Mouse (Mus musculus) neural tube, embryonic 15.5 days (tissue): ENCODE data around the gene Sgpp2. TPM values are rescaled to one million over a fixed set of nuclear protein-coding genes. Genes with fewer than 3 reads are reported as not detected.

Source experiments
- ATAC-seq: fragments of 200-750 bp; cut with Nextera tagmentation; 2 replicates; pipeline ENCODE4 v1.8.0; 2017; ENCODE audit warnings: mild to moderate bottlenecking, moderate TSS enrichment, moderate library complexity; ENCODE audit not compliant: low FRiP score
- H3K27ac ChIP-seq: fragments of 300-500 bp; sonication (generic); replicated peaks from 2 replicates; pipeline ENCODE4 v1.5.1; 2015; ENCODE audit warnings: mild to moderate bottlenecking, inconsistent platforms
- H3K27me3 ChIP-seq: fragments of 300-500 bp; sonication (generic); replicated peaks from 2 replicates; pipeline ENCODE4 v1.6.1; 2015; ENCODE audit warnings: inconsistent platforms
- H3K36me3 ChIP-seq: fragments of 300-500 bp; sonication (generic); 2 replicates; pipeline ENCODE4 v1.6.1; 2015; ENCODE audit warnings: inconsistent platforms
- H3K4me1 ChIP-seq: fragments of 300-500 bp; sonication (generic); 2 replicates; pipeline ENCODE4 v1.6.1; 2015; ENCODE audit warnings: inconsistent platforms
- H3K4me2 ChIP-seq: fragments of 300-500 bp; sonication (generic); 2 replicates; pipeline ENCODE4 v1.6.1; 2015; ENCODE audit warnings: inconsistent platforms, mild to moderate bottlenecking, moderate library complexity
- H3K4me3 ChIP-seq: fragments of 300-500 bp; sonication (generic); replicated peaks from 2 replicates; pipeline ENCODE4 v1.5.1; 2015; ENCODE audit warnings: mild to moderate bottlenecking, inconsistent platforms
- H3K9ac ChIP-seq: fragments of 300-500 bp; sonication (generic); replicated peaks from 2 replicates; pipeline ENCODE4 v1.6.1; 2015; ENCODE audit warnings: mild to moderate bottlenecking, inconsistent platforms
- H3K9me3 ChIP-seq: fragments of 300-500 bp; sonication (generic); replicated peaks from 2 replicates; pipeline ENCODE4 v1.6.1; 2016; ENCODE audit warnings: inconsistent platforms
- WGBS: fragments of 180-500 bp; shearing (Covaris S2); methylation state at CpG from one replicate; pipeline ENCODE4 v1.1.7; 2015; ENCODE audit warnings: mixed read lengths; 5-methylcytosine and 5-hydroxymethylcytosine counted together
- polyA plus RNA-seq: library from polyadenylated mRNA; unstranded; fragments of >200 nt; fragmentation: Nextera tagmentation; extraction: Ambion mirVana; gene quantifications from 2 replicates; pipeline ENCODE4 v1.2.1, GENCODE M21; 2015

Sgpp2 gene
- polyA plus RNA-seq = 1.8 and 4.3 TPM in 2 replicates

DNA sequence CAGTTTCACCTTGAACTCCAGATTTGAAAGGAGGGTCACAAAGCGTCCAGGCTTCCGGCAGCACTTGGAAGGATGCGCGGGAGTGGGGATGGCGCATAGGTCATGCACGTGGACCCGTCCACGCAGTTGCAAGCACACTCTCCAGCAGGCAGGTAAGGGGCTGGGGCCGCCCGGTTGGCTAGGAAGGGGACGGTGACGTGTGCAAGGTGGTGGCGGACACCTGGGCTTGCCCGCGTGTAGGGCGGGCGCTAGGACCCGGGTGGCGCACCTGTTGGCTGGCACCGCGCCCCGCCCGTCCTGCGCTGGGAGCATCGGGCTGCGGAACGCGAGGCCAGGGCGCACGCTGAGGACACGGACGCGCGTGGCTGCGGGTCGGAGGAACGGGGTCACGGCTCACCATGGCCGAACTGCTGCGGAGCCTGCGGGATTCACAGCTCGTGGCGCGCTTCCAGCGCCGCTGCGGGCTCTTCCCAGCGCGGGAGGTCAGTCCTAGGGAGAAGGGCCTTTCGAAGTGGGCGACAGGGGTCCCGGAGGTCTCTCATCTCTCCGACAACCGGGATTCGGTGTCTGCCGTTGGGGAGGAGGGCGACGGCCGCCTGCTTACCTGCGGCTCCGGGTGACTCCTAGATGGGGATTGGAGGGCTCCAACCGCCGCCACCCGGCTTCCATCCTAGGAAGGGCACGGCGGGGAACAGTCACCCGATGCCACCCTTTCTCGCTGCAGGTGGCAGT, at the start of gene Sgpp2:
Gene Sgpp2, plus strand, starts transcription at position 325 of the 732 bp plus-strand sequence.
- Histone ChIP-seq H3K9ac (peak within 1 kb of the TSS; percentile 40), H3K9me3 (no peaks in the 10 kb centered on the region), H3K4me1 (peaks cover 20% of the 10 kb centered on the region), H3K4me3 (peak within 1 kb of the TSS; percentile 63), H3K4me2 (peak within 1 kb of the TSS; percentile 100), H3K36me3 (no peaks in the 10 kb centered on the region), H3K27me3 (peaks cover 32% of the 10 kb centered on the region), H3K27ac (no peak within 1 kb of the TSS)
- under 1% methylated on average over 67 of the region's 68 CpGs for WGBS
- peak; percentile 50; the same call in 1 of the 2 replicates for ATAC-seq

DNA sequence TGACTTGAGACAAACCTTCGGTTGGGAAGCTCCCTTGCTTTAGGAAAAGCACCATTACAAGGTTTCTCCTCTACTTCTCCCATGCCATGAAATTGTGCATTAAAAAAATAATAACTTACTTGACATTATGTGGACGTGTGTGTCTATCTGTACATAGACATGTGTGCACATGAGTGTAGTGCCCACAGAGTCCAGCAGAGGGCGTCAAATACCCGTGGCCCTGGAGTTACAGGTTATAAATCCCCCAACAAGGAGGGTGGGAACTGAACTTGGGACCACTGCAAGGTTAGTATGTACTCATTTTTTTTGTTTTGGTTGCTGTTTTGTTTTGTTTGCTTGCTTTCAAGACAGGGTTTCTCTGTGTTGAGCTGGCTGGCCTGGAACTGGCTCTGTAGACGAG, 42.6 kb upstream of the Sgpp2 start:
- ATAC-seq = no peak
- WGBS = 66% methylated on average over 5 of the region's 5 CpGs
- Histone ChIP-seq H3K4me2 (no peak overlapping the region), H3K4me1 (no peaks in the 10 kb centered on the region), H3K9ac (no peak overlapping the region), H3K27ac (no peak overlapping the region), H3K4me3 (no peak overlapping the region), H3K9me3 (no peaks in the 10 kb centered on the region), H3K27me3 (no peaks in the 10 kb centered on the region), H3K36me3 (no peaks in the 10 kb centered on the region)

GRCm38 (mm10) chr1:78272915-78273314, 37.2 kb upstream of the Sgpp2 start:
- Histone ChIP-seq H3K9ac (no peak overlapping the region), H3K9me3 (no peaks in the 10 kb centered on the region), H3K36me3 (no peaks in the 10 kb centered on the region), H3K4me3 (no peak overlapping the region), H3K4me1 (no peaks in the 10 kb centered on the region), H3K27me3 (no peaks in the 10 kb centered on the region), H3K27ac (no peak overlapping the region), H3K4me2 (no peak overlapping the region)
- ATAC-seq = no peak
- 85% methylated on average over 3 of the region's 3 CpGs for WGBS

GRCm38 (mm10) chr1:78279128-78279527, 31.0 kb upstream of the Sgpp2 start:
- H3K27ac ChIP-seq = no peak overlapping the region
- 21% methylated on average over 3 of the region's 3 CpGs for WGBS
- ATAC-seq = no peak
- H3K4me3 ChIP-seq = no peak overlapping the region
- H3K27me3 ChIP-seq = no peaks in the 10 kb centered on the region
- H3K4me2 ChIP-seq = no peak overlapping the region
- no peaks in the 10 kb centered on the region for H3K36me3 ChIP-seq
- H3K9ac ChIP-seq = no peak overlapping the region
- H3K9me3 ChIP-seq = no peaks in the 10 kb centered on the region
- no peaks in the 10 kb centered on the region for H3K4me1 ChIP-seq

DNA sequence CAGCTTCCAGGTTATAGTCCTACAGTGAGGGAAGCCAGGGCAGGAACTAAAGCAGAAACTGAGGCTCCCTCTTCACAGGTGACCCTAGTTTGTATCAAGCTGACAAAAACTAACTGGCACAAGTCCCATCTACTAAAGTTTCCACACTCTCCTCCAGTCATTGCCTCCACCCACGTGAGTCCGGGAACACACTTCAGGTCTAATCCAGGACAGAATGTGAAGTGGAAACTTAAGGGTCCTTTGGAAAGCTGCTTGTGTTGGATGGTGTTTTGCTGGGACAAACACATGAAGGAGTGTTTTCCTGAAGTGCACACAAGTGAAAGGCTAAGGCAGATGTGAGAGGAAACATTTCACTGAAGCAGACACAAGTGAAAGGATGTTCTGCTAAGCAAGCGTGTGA, 17.7 kb upstream of the Sgpp2 start:
- Histone ChIP-seq H3K36me3 (no peaks in the 10 kb centered on the region), H3K9ac (no peak overlapping the region), H3K27ac (no peak overlapping the region), H3K4me2 (no peak overlapping the region), H3K9me3 (no peaks in the 10 kb centered on the region), H3K4me1 (no peaks in the 10 kb centered on the region), H3K27me3 (no peaks in the 10 kb centered on the region), H3K4me3 (no peak overlapping the region)
- 86% methylated on average over 3 of the region's 3 CpGs for WGBS
- ATAC-seq = no peak

GRCm38 (mm10) chr1:78299670-78300225, 10.4 kb upstream of the Sgpp2 start:
- Histone ChIP-seq H3K4me2 (no peak overlapping the region), H3K4me3 (no peak overlapping the region), H3K9me3 (no peaks in the 10 kb centered on the region), H3K4me1 (no peaks in the 10 kb centered on the region), H3K27ac (no peak overlapping the region), H3K36me3 (no peaks in the 10 kb centered on the region), H3K27me3 (no peaks in the 10 kb centered on the region), H3K9ac (no peak overlapping the region)
- 81% methylated on average over 7 of the region's 7 CpGs for WGBS
- no peak for ATAC-seq

- no peak for ATAC-seq
- H3K4me3 ChIP-seq = no peak overlapping the region
- peaks cover 20% of the 10 kb centered on the region for H3K4me1 ChIP-seq
- H3K27me3 ChIP-seq = peaks cover 32% of the 10 kb centered on the region
- no peaks in the 10 kb centered on the region for H3K36me3 ChIP-seq
- H3K27ac ChIP-seq = no peak overlapping the region
- no peak overlapping the region for H3K4me2 ChIP-seq
- H3K9me3 ChIP-seq = no peaks in the 10 kb centered on the region
- WGBS = 91% methylated on average over 1 of the region's 1 CpGs
- H3K9ac ChIP-seq = no peak overlapping the region
Observed at GRCm38 (mm10) chr1:78308688-78309087, 1.5 kb upstream of the Sgpp2 start.

DNA sequence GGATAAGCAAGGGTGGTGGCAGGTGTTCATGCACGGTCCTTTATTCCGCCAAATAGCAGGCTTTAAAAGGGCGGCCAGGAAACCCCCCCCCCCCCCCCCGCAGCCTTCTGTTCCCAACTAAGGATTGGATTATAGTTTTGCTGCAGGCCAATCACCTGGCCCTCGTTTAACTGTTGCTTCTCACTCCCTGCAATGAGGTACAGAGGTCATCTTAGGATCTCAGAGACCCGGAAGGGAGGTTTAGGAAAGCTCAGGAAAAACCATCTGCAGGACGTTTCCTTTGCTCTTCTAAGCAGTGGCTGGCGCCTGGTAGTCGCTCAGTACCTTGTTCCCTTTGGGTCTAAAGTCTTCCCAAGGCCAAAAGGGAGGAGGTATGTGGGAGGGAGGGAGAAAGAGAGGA, 865 bp upstream of the Sgpp2 start:
- Histone ChIP-seq H3K9me3 (no peaks in the 10 kb centered on the region), H3K4me3 (no peak overlapping the region), H3K36me3 (no peaks in the 10 kb centered on the region), H3K9ac (no peak overlapping the region), H3K27me3 (peaks cover 32% of the 10 kb centered on the region), H3K4me2 (no peak overlapping the region), H3K27ac (no peak overlapping the region), H3K4me1 (peaks cover 20% of the 10 kb centered on the region)
- 12% methylated on average over 9 of the region's 9 CpGs for WGBS
- no peak for ATAC-seq

DNA sequence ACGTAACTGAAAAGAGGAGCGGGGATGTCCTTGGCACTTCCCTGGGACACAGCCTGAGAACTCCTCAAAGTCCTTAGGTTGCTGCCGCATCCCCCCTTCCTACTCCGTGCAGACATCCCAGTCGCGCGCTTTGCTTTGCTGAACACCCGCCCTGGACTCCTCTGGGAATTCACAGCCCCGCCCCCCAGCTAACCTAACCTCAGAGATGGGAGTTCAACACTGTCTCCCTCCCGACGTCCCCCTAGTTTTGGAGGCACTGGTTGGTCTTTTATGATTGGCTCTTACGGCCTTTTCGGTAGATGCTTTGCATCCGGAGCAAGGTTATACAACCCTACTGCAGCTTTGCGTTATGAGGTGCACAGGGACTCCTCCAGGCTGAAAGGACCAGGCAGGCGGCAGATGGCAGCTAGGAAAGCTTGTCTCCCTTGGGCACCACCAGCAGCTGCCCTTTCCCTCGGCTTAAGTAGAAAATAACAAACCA, 756 bp downstream of the Sgpp2 start:
- Histone ChIP-seq H3K4me3 (peak overlapping the region; percentile 63), H3K27me3 (peaks cover 32% of the 10 kb centered on the region), H3K9ac (no peak overlapping the region), H3K9me3 (no peaks in the 10 kb centered on the region), H3K4me1 (peaks cover 20% of the 10 kb centered on the region), H3K27ac (no peak overlapping the region), H3K36me3 (no peaks in the 10 kb centered on the region), H3K4me2 (peak overlapping the region; percentile 100)
- ATAC-seq = peak; percentile 53
- 0% methylated on average over 17 of the region's 17 CpGs for WGBS

DNA sequence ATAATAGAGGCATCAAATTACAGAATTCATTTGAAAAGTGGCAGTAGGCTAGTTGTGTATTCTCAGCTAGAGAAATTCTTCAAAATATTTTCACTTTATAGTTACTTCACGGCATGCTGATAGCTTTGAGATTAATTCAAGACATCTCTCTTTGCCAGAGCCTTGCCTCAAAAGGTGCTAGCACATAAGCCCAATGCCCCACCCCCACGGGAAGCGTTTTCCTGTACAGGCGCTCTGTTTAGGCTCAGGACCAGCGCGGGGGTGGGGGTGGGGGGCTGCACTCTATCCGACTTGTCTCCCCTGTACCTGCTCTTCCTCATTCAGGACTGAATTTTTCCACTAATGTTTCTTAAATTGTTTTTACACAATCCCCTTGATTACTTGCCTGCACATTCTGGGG, 1.3 kb downstream of the Sgpp2 start:
- ATAC-seq = no peak
- no peak overlapping the region for H3K27ac ChIP-seq
- peaks cover 32% of the 10 kb centered on the region for H3K27me3 ChIP-seq
- no peaks in the 10 kb centered on the region for H3K9me3 ChIP-seq
- H3K9ac ChIP-seq = no peak overlapping the region
- peak overlapping the region; percentile 100 for H3K4me2 ChIP-seq
- WGBS = 2% methylated on average over 7 of the region's 7 CpGs
- H3K4me1 ChIP-seq = peaks cover 20% of the 10 kb centered on the region
- H3K4me3 ChIP-seq = no peak overlapping the region
- no peaks in the 10 kb centered on the region for H3K36me3 ChIP-seq

GRCm38 (mm10) chr1:78312917-78313316, 2.8 kb downstream of the Sgpp2 start:
- Histone ChIP-seq H3K4me1 (peaks cover 20% of the 10 kb centered on the region), H3K4me2 (no peak overlapping the region), H3K9me3 (no peaks in the 10 kb centered on the region), H3K4me3 (no peak overlapping the region), H3K27ac (no peak overlapping the region), H3K36me3 (no peaks in the 10 kb centered on the region), H3K9ac (no peak overlapping the region), H3K27me3 (peaks cover 32% of the 10 kb centered on the region)
- ATAC-seq = no peak
- 65% methylated on average over 4 of the region's 4 CpGs for WGBS

DNA sequence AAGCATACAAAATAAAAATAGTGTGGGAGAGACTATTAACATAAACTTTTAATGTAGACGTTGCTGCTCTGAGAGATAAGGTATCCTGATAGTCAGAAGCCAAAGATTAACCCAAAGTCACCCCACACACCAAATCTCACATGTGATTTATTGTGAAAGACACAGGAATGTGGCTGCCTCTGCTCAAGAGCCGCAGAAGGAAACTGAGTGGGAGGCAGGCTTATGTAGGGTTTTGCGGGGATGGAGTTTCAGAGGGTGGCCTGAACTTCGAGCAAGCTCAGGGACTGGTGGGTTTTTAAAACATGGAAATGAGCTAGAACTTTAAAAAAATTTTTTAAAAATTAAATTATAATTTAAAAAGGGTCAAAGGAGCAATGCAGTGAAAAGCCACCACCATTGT, 3.8 kb downstream of the Sgpp2 start:
- H3K4me1 ChIP-seq = peaks cover 20% of the 10 kb centered on the region
- H3K9me3 ChIP-seq = no peaks in the 10 kb centered on the region
- no peak overlapping the region for H3K4me2 ChIP-seq
- ATAC-seq = no peak
- H3K27me3 ChIP-seq = peaks cover 29% of the 10 kb centered on the region
- no peak overlapping the region for H3K27ac ChIP-seq
- no peaks in the 10 kb centered on the region for H3K36me3 ChIP-seq
- H3K9ac ChIP-seq = no peak overlapping the region
- WGBS = 89% methylated on average over 4 of the region's 4 CpGs
- H3K4me3 ChIP-seq = no peak overlapping the region
